Mouse (Mus musculus) lung, adult 2 months (tissue): Measurements from ENCODE around the gene Il17rb.

Source experiments
- CTCF ChIP-seq: fragments of 200-500 bp; IDR thresholded peaks from 2 replicates; pipeline ENCODE4 v1.5.1; 2011; ENCODE audit warnings: mild to moderate bottlenecking, low read length, control low read depth; ENCODE audit not compliant: insufficient read depth
- POLR2A ChIP-seq: fragments of 200-500 bp; IDR thresholded peaks from 2 replicates; pipeline ENCODE4 v1.6.1; 2011; ENCODE audit warnings: low read depth, mild to moderate bottlenecking, control low read depth, low read length, borderline replicate concordance; ENCODE audit errors: extremely low read depth

DNA sequence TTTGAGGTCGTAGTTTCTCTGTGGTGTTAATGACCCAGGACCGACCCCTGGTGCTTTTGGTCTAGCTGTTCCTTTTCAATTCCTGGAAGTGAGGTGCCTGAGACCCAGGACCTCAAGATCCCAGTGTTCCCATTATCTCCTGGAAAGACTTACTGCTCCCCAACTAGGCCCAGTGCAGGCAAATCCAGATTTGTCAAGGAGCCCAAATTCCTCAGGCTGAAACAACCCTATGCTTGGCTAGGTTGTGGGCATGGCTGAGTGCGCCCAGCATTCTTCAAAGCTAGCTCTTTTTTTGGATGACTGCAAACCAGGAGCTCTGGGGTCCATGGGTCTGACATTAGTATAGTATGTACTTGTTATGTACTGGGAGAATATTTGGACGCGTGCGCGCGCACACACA, 10.7 kb upstream of the Il17rb start:
- TF ChIP-seq CTCF = no peak
- no peak for TF ChIP-seq POLR2A
